ENCODE assay signal across 26 mouse cellular contexts in genomic region chr10:51596928-51597635, GRCm38 (mm10). TPM values are rescaled to one million over a fixed set of nuclear protein-coding genes. Genes with fewer than 3 reads are reported as not detected.
DNase-seq lines count a peak whose midpoint lies in the region; ATAC-seq lines count a peak whose summit lies in the region.
"Had no signal": no experiment of that assay in that cellular context is flagged by ENCODE, and none has a peak within 500 bp of the region (broad histone marks: within the 10 kb centered on the region; RNA-seq: fewer than 3 reads in every experiment).

No protein-coding gene starts in this region.

- ATAC-seq in liver, embryonic 16.5 days (ENCODE audit: low read depth) = peak; percentile 50; the same call in 1 of the 2 replicates
- ATAC-seq in liver, embryonic 12.5 days = no peak
- ATAC-seq in megakaryocyte, adult 5-6 weeks (ENCODE audit: poor library complexity, severe bottlenecking) = peak; percentile 93
- ATAC-seq: activated CD4-positive, CD25-positive, alpha-beta regulatory T cell, adult 4 months; forebrain, embryonic 15.5 days; hindbrain, postnatal 0 days; Patski had no signal

- WGBS in liver, embryonic 16.5 days (ENCODE audit: insufficient replicate concordance) = 52% methylated on average over 9 of the region's 9 CpGs
- WGBS in liver, embryonic 12.5 days (ENCODE audit: insufficient replicate concordance) = 63% methylated on average over 9 of the region's 9 CpGs

- H3K4me3 ChIP-seq in liver, embryonic 16.5 days (ENCODE audit: low read depth, low read length) = no peak overlapping the region
- no peak overlapping the region for H3K4me3 ChIP-seq in liver, embryonic 12.5 days
- H3K4me3 ChIP-seq: embryonic facial prominence, embryonic 12.5 days; forebrain, embryonic 15.5 days; heart, embryonic 12.5 days; hindbrain, embryonic 12.5 days had no signal

- H3K4me1 ChIP-seq in liver, embryonic 16.5 days (ENCODE audit: control insufficient read depth, low read depth, low read length) = no peaks in the 10 kb centered on the region
- no peaks in the 10 kb centered on the region for H3K4me1 ChIP-seq in liver, embryonic 12.5 days
- H3K4me1 ChIP-seq: embryonic facial prominence, embryonic 12.5 days; forebrain, embryonic 15.5 days; heart, embryonic 12.5 days; hindbrain, embryonic 12.5 days had no signal

- H3K27ac ChIP-seq in liver, embryonic 16.5 days (ENCODE audit: low read length) = no peak overlapping the region
- H3K27ac ChIP-seq in liver, embryonic 12.5 days = no peak overlapping the region
- H3K27ac ChIP-seq: embryonic facial prominence, embryonic 12.5 days; forebrain, embryonic 15.5 days; hindbrain, embryonic 12.5 days; hindbrain, postnatal 0 days had no signal

- H3K9me3 ChIP-seq in liver, embryonic 16.5 days (replicated peaks; ENCODE audit: control insufficient read depth, low read length) = no peaks in the 10 kb centered on the region
- no peaks in the 10 kb centered on the region for H3K9me3 ChIP-seq in liver, embryonic 12.5 days (replicated peaks)
- H3K9me3 ChIP-seq: embryonic facial prominence, embryonic 12.5 days; forebrain, embryonic 15.5 days; heart, embryonic 12.5 days; hindbrain, embryonic 12.5 days had no signal

- DNase-seq in lung, postnatal 36 days = peak; percentile 47
- DNase-seq in lung, postnatal 4 days = no peak
- no peak for DNase-seq in cerebellum, adult 11-12 months
- no peak for DNase-seq in frontal cortex, postnatal 25 days (ENCODE audit: low spot score in 2 of 2)
- DNase-seq in kidney, postnatal 25 days = no peak
- DNase-seq: adrenal gland, postnatal 14 days; cerebellum, adult 8-10 months; cerebellum, postnatal 14 days; gastrocnemius, postnatal 10 days had no signal

- H3K4me2 ChIP-seq in liver, embryonic 16.5 days (ENCODE audit: low read depth, low read length) = no peak overlapping the region
- H3K4me2 ChIP-seq in liver, embryonic 12.5 days = no peak overlapping the region
- H3K4me2 ChIP-seq: embryonic facial prominence, embryonic 12.5 days; forebrain, embryonic 15.5 days; heart, embryonic 12.5 days; hindbrain, embryonic 12.5 days had no signal

- H3K36me3 ChIP-seq in liver, embryonic 16.5 days (ENCODE audit: control insufficient read depth, insufficient read depth) = no peaks in the 10 kb centered on the region
- H3K36me3 ChIP-seq in liver, embryonic 12.5 days = no peaks in the 10 kb centered on the region
- H3K36me3 ChIP-seq: embryonic facial prominence, embryonic 12.5 days; forebrain, embryonic 15.5 days; heart, embryonic 12.5 days; hindbrain, embryonic 12.5 days had no signal

- no peaks in the 10 kb centered on the region for H3K27me3 ChIP-seq in liver, embryonic 16.5 days (ENCODE audit: control insufficient read depth, insufficient read depth, low read depth, low read length)
- no peaks in the 10 kb centered on the region for H3K27me3 ChIP-seq in liver, embryonic 12.5 days (replicated peaks)
- H3K27me3 ChIP-seq: CH12.LX; embryonic facial prominence, embryonic 12.5 days; forebrain, embryonic 15.5 days; heart, embryonic 12.5 days; hindbrain, embryonic 12.5 days had no signal

- no peak overlapping the region for H3K9ac ChIP-seq in liver, embryonic 16.5 days (ENCODE audit: low read depth, low read length)
- no peak overlapping the region for H3K9ac ChIP-seq in liver, embryonic 12.5 days
- H3K9ac ChIP-seq: embryonic facial prominence, embryonic 12.5 days; forebrain, embryonic 15.5 days; heart, embryonic 12.5 days; hindbrain, embryonic 12.5 days had no signal

RNA-seq across cellular contexts. Expression of gene Fam162b, which starts 6.8 kb away (rescaled TPM):
- polyA plus RNA-seq in liver, embryonic 16.5 days (2015; fragmentation: Nextera tagmentation; extraction: Ambion mirVana) = not detected in 2 replicates
- polyA plus RNA-seq in liver, embryonic 12.5 days (2016; fragmentation: Nextera tagmentation; extraction: Ambion mirVana) = 0.33 TPM in 1 of 2 replicates, not detected in the other
- total RNA-seq in megakaryocyte, adult 5-6 weeks (2015) = not detected in 2 replicates
- not detected in 2 replicates for total RNA-seq in megakaryocyte, adult 5-6 weeks (2017)
- total RNA-seq: adrenal gland, adult 18-20 months; adrenal gland, postnatal 14 days; CH12.LX; gastrocnemius, postnatal 10 days; heart, adult 8-10 months; heart, postnatal 25 days; hindbrain, postnatal 0 days had no signal
- polyA plus RNA-seq: activated CD4-positive, CD25-positive, alpha-beta regulatory T cell, adult 4 months; cortical plate, adult 2 months; gonadal fat pad, adult 2 months; heart, embryonic 12.5 days; Patski had no signal

RNA-seq across cellular contexts. Expression of gene Gprc6a, which starts 34.2 kb away (rescaled TPM):
- polyA plus RNA-seq in liver, embryonic 16.5 days (2015; fragmentation: Nextera tagmentation; extraction: Ambion mirVana) = 0.05 and 0.18 TPM in 2 replicates
- polyA plus RNA-seq in liver, embryonic 12.5 days (2016; fragmentation: Nextera tagmentation; extraction: Ambion mirVana) = 0.10 TPM in 1 of 2 replicates, not detected in the other
- total RNA-seq in megakaryocyte, adult 5-6 weeks (2015) = not detected in 2 replicates
- total RNA-seq in megakaryocyte, adult 5-6 weeks (2017) = not detected in 2 replicates
- total RNA-seq: adrenal gland, adult 18-20 months; adrenal gland, postnatal 14 days; CH12.LX; gastrocnemius, postnatal 10 days; heart, adult 8-10 months; heart, postnatal 25 days; hindbrain, postnatal 0 days had no signal
- polyA plus RNA-seq: activated CD4-positive, CD25-positive, alpha-beta regulatory T cell, adult 4 months; cortical plate, adult 2 months; embryonic facial prominence, embryonic 12.5 days; forebrain, embryonic 11.5 days; forebrain, embryonic 15.5 days; gonadal fat pad, adult 2 months; heart, embryonic 12.5 days; hindbrain, embryonic 12.5 days; Patski had no signal
